Mouse (Mus musculus) midbrain, embryonic 16.5 days (tissue): ENCODE results near the gene Pdilt. TPM values are rescaled to one million over a fixed set of nuclear protein-coding genes. Genes with fewer than 3 reads are reported as not detected.

Experiments
- ATAC-seq: fragments of 200-750 bp; cut with Nextera tagmentation; 2 replicates; pipeline ENCODE4 v1.8.0; 2017; ENCODE audit warnings: moderate TSS enrichment
- H3K27ac ChIP-seq: fragments of 300-500 bp; sonication (generic); 2 replicates; pipeline ENCODE4 v1.5.1; 2014; ENCODE audit warnings: mild to moderate bottlenecking, low read length, mixed read lengths
- H3K27me3 ChIP-seq: fragments of 300-500 bp; sonication (generic); 2 replicates; pipeline ENCODE4 v1.6.1; 2014; ENCODE audit warnings: low read depth, low read length, mixed read lengths; ENCODE audit not compliant: control insufficient read depth, insufficient read depth
- H3K36me3 ChIP-seq: fragments of 300-500 bp; sonication (generic); 2 replicates; pipeline ENCODE4 v1.6.1; 2014; ENCODE audit warnings: mild to moderate bottlenecking, low read length, moderate library complexity, mixed read lengths; ENCODE audit not compliant: control insufficient read depth, insufficient read depth
- H3K4me1 ChIP-seq: fragments of 300-500 bp; sonication (generic); 2 replicates; pipeline ENCODE4 v1.6.1; 2014; ENCODE audit warnings: mild to moderate bottlenecking, low read length, mixed read lengths; ENCODE audit not compliant: control insufficient read depth, insufficient read depth
- H3K4me2 ChIP-seq: fragments of 300-500 bp; sonication (generic); 2 replicates; pipeline ENCODE4 v1.6.1; 2014; ENCODE audit warnings: mild to moderate bottlenecking, low read length, mixed read lengths
- H3K4me3 ChIP-seq: fragments of 300-500 bp; sonication (generic); 2 replicates; pipeline ENCODE4 v1.5.1; 2014; ENCODE audit warnings: low read depth, mild to moderate bottlenecking, low read length, moderate library complexity, mixed read lengths
- H3K9ac ChIP-seq: fragments of 300-500 bp; sonication (generic); 2 replicates; pipeline ENCODE4 v1.6.1; 2014; ENCODE audit warnings: low read depth, low read length, mixed read lengths
- H3K9me3 ChIP-seq: fragments of 300-500 bp; sonication (generic); replicated peaks from 2 replicates; pipeline ENCODE4 v1.6.1; 2014; ENCODE audit warnings: mild to moderate bottlenecking, low read length, mixed read lengths; ENCODE audit not compliant: control insufficient read depth, poor library complexity, severe bottlenecking
- WGBS: fragments of 180-500 bp; shearing (Covaris S2); extraction: QIAGEN DNeasy Blood & Tissue Kit; methylation state at CpG from one replicate; pipeline ENCODE4 v1.1.7; 2014; 5-methylcytosine and 5-hydroxymethylcytosine counted together
- polyA plus RNA-seq: library from polyadenylated mRNA; unstranded; fragments of >200 nt; fragmentation: Nextera tagmentation; extraction: Ambion mirVana; gene quantifications from 2 replicates; pipeline ENCODE4 v1.2.1, GENCODE M21; 2015

Pdilt gene
- polyA plus RNA-seq, 1 experiment from 2014 or later: 0.08 TPM

GRCm38 (mm10) chr7:119534389-119534788 is 11.1 kb upstream of the Pdilt start:
- H3K27ac ChIP-seq: no peak overlapping the region
- ATAC-seq: no peak
- no peak overlapping the region for H3K4me2 ChIP-seq
- no peaks in the 10 kb centered on the region for H3K4me1 ChIP-seq
- H3K4me3 ChIP-seq: no peak overlapping the region
- H3K27me3 ChIP-seq: no peaks in the 10 kb centered on the region
- H3K9me3 ChIP-seq: no peaks in the 10 kb centered on the region
- H3K9ac ChIP-seq: no peak overlapping the region
- 84% methylated on average over 2 of the region's 2 CpGs for WGBS
- no peaks in the 10 kb centered on the region for H3K36me3 ChIP-seq

DNA sequence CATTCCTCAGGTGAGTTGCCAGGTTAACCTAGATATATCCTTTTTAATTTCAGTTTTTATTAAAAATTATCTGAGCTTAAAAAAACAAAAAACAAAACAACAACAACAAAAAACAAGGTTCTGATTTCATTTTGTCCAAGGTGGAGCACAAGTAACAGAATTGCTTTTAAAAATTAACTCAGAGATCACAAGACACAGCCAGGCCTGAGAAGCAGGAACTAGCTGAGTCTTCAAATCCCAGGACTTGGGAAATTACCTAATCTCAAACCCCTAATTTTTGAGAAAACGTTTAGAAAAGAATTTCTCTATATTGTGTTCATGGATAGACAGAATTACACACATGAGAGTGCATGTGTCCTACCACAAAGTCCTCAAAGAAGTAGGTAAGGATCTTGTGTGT is 9.6 kb upstream of the Pdilt start:
- H3K27ac ChIP-seq: no peak overlapping the region
- no peak for ATAC-seq
- no peaks in the 10 kb centered on the region for H3K27me3 ChIP-seq
- no peaks in the 10 kb centered on the region for H3K9me3 ChIP-seq
- 69% methylated on average over 1 of the region's 1 CpGs for WGBS
- no peak overlapping the region for H3K9ac ChIP-seq
- no peaks in the 10 kb centered on the region for H3K4me1 ChIP-seq
- H3K4me2 ChIP-seq: no peak overlapping the region
- H3K4me3 ChIP-seq: no peak overlapping the region
- H3K36me3 ChIP-seq: no peaks in the 10 kb centered on the region

DNA sequence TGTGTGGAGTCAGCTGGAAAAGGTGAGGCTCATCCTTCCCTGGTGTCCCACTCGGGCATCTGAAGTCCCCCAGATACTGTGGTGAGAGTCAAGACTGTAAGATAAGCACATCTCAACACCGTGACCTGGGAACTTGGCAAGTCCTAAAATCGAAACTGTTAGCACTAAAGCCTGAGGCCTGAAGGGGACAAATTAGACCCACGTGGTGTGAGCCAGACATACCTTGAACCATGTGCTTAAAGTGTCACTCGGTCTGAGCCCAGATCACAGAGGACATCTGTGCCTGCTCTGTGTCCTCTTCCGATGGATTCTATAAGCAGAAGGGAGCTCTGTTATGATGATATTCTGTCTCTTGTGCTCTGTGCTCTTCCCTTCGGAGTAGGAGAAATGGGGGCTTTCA is 5.3 kb upstream of the Pdilt start:
- H3K36me3 ChIP-seq: no peaks in the 10 kb centered on the region
- H3K27me3 ChIP-seq: no peaks in the 10 kb centered on the region
- H3K9me3 ChIP-seq: no peaks in the 10 kb centered on the region
- H3K4me1 ChIP-seq: peaks cover 2% of the 10 kb centered on the region; the same call in 1 of the 2 replicates
- ATAC-seq: no peak
- H3K9ac ChIP-seq: no peak overlapping the region
- 84% methylated on average over 7 of the region's 7 CpGs for WGBS
- no peak overlapping the region for H3K27ac ChIP-seq
- no peak overlapping the region for H3K4me2 ChIP-seq
- no peak overlapping the region for H3K4me3 ChIP-seq

DNA sequence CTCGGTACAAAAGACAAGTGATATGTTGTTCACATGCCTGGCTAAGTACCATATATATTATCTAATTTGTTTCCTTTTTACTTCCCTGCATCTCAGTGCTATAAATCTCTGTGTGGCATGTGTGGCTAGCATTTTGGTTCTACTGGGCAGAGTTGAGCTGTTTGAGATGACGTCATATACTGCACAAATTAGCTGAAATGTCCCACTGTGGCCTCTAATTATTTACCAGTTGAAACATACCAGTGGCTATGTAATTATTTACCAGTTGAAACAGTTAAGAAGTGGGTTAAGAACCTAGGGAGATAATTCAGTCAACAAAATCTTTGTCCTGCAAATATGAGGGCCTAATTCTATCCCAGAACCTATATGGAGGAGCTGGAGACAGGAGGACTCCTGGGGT is 4.3 kb upstream of the Pdilt start:
- no peak for ATAC-seq
- Histone ChIP-seq H3K4me3 (no peak overlapping the region), H3K36me3 (no peaks in the 10 kb centered on the region), H3K27ac (no peak overlapping the region), H3K4me1 (peaks cover 2% of the 10 kb centered on the region; the same call in 1 of the 2 replicates), H3K9ac (no peak overlapping the region), H3K9me3 (no peaks in the 10 kb centered on the region), H3K4me2 (no peak overlapping the region), H3K27me3 (no peaks in the 10 kb centered on the region)
- WGBS: 82% methylated on average over 2 of the region's 2 CpGs

DNA sequence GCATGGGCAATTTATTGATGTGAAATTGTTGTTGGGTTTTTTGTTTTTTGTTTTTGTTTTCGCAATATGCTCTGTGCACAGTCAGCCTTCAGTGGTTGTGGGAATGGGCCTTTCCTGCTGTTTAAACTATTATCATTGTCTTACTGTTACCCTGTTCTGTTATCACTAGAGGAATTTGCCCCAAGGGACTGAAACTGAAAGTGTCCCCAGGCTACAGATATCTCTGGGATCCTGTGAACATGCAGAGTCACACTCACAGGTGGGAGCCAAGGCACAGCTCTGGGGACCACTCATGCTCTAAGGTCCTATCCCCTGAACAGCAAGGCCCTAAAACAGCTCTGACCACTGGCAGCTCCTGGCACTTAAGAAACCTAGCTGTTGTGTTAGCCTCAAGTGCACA is 3.8 kb upstream of the Pdilt start:
- no peaks in the 10 kb centered on the region for H3K9me3 ChIP-seq
- H3K9ac ChIP-seq: no peak overlapping the region
- peaks cover 2% of the 10 kb centered on the region; the same call in 1 of the 2 replicates for H3K4me1 ChIP-seq
- H3K27me3 ChIP-seq: no peaks in the 10 kb centered on the region
- H3K27ac ChIP-seq: no peak overlapping the region
- ATAC-seq: no peak
- no peaks in the 10 kb centered on the region for H3K36me3 ChIP-seq
- 100% methylated on average over 1 of the region's 1 CpGs for WGBS
- no peak overlapping the region for H3K4me2 ChIP-seq
- H3K4me3 ChIP-seq: no peak overlapping the region

DNA sequence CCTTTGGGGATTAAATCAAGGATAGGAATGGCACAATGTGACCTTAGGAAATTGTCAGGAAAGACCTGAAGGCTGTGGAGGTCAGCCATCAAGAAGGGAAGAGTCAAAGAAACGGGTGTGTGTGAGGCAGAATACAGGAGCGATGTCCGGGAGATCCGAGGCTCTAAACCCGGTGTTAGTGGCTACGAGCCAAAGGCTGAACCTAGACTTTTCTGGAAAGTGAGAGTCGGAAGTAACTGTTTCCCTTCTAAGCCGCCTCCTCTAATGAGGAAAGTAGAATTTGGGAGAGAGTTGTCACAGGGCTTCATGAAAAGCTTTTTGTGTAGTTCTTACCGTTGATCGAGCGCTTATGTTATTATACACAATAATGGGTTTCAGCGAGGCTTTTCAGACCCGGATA is 3.2 kb upstream of the Pdilt start:
- Histone ChIP-seq H3K27me3 (no peaks in the 10 kb centered on the region), H3K9me3 (no peaks in the 10 kb centered on the region), H3K36me3 (no peaks in the 10 kb centered on the region), H3K9ac (no peak overlapping the region), H3K27ac (no peak overlapping the region), H3K4me3 (no peak overlapping the region), H3K4me1 (peaks cover 2% of the 10 kb centered on the region; the same call in 1 of the 2 replicates), H3K4me2 (no peak overlapping the region)
- 50% methylated on average over 13 of the region's 13 CpGs for WGBS
- no peak for ATAC-seq

- Histone ChIP-seq H3K4me1 (peaks cover 2% of the 10 kb centered on the region; the same call in 1 of the 2 replicates), H3K36me3 (no peaks in the 10 kb centered on the region), H3K9me3 (no peaks in the 10 kb centered on the region), H3K9ac (no peak overlapping the region), H3K4me3 (no peak overlapping the region), H3K27ac (no peak overlapping the region), H3K27me3 (no peaks in the 10 kb centered on the region), H3K4me2 (no peak overlapping the region)
- 34% methylated on average over 2 of the region's 2 CpGs for WGBS
- ATAC-seq: no peak
Observed at GRCm38 (mm10) chr7:119525881-119526281, 2.6 kb upstream of the Pdilt start.

GRCm38 (mm10) chr7:119522385-119522784 is 904 bp downstream of the Pdilt start:
- no peak for ATAC-seq
- no peak overlapping the region for H3K9ac ChIP-seq
- 73% methylated on average over 1 of the region's 1 CpGs for WGBS
- no peaks in the 10 kb centered on the region for H3K9me3 ChIP-seq
- H3K36me3 ChIP-seq: no peaks in the 10 kb centered on the region
- H3K27ac ChIP-seq: no peak overlapping the region
- H3K4me1 ChIP-seq: peaks cover 2% of the 10 kb centered on the region; the same call in 1 of the 2 replicates
- no peak overlapping the region for H3K4me3 ChIP-seq
- no peaks in the 10 kb centered on the region for H3K27me3 ChIP-seq
- no peak overlapping the region for H3K4me2 ChIP-seq

GRCm38 (mm10) chr7:119521816-119522215 is 1.5 kb downstream of the Pdilt start:
- Histone ChIP-seq H3K4me3 (no peak overlapping the region), H3K27ac (no peak overlapping the region), H3K9ac (no peak overlapping the region), H3K4me2 (no peak overlapping the region), H3K36me3 (no peaks in the 10 kb centered on the region), H3K27me3 (no peaks in the 10 kb centered on the region), H3K4me1 (peaks cover 2% of the 10 kb centered on the region; the same call in 1 of the 2 replicates), H3K9me3 (no peaks in the 10 kb centered on the region)
- 80% methylated on average over 3 of the region's 3 CpGs for WGBS
- no peak for ATAC-seq
